Mouse (Mus musculus): ENCODE measurements around the gene Tln1. TPM values are rescaled to one million over a fixed set of nuclear protein-coding genes. Genes with fewer than 3 reads are reported as not detected.

The Tln1 gene
- total and polyA plus RNA-seq, 3 experiments = 22.3 to 59.3 (median 50.1) TPM

- no peak for TF ChIP-seq RAD21 (IDR thresholded peaks at IDR 0.05; ENCODE audit: low read depth, low read length)
- no peak for TF ChIP-seq SIN3A (IDR thresholded peaks at IDR 0.05; ENCODE audit: low read length)
- no peak for TF ChIP-seq CHD1 (IDR thresholded peaks at IDR 0.05; ENCODE audit: low read depth, low read length)
- H3K9ac ChIP-seq (ENCODE audit: insufficient read depth, low read depth) = no peak overlapping the region
- no peak for DNase-seq (ENCODE audit: extremely low read depth)
Observed at GRCm38 (mm10) chr4:43513300-43513699, 49.2 kb downstream of the Tln1 start.

GRCm38 (mm10) chr4:43512653-43513052 is 49.8 kb downstream of the Tln1 start:
- Histone ChIP-seq H3K4me3 (replicated peaks in 1 of 3; ENCODE audit: low read depth in 2 of 3, low read length in 2 of 3, poor library complexity in 1 of 3) (no peak overlapping the region), H3K4me2 (ENCODE audit: insufficient read depth, low read depth, poor library complexity, severe bottlenecking) (no peak overlapping the region), H3K4me1 (ENCODE audit: control insufficient read depth in 1 of 2, insufficient read depth in 2 of 2) (no peaks in the 10 kb centered on the region), H3K79me2 (replicated peaks; ENCODE audit: control insufficient read depth, extremely low read depth, insufficient read depth, poor library complexity, severe bottlenecking) (no peaks in the 10 kb centered on the region), H3K27me3 (replicated peaks) (peaks cover 84% of the 10 kb centered on the region), H3K27ac (ENCODE audit: insufficient read depth, low read depth) (no peak overlapping the region), H3K36me3 (replicated peaks in 1 of 2; ENCODE audit: control insufficient read depth in 1 of 2, insufficient read depth in 1 of 2, low read length in 1 of 2) (no peaks in the 10 kb centered on the region), H3K9me3 (replicated peaks; ENCODE audit: low read length) (no peaks in the 10 kb centered on the region), H3K9ac (ENCODE audit: insufficient read depth, low read depth) (no peak overlapping the region)
- no peak for DNase-seq (ENCODE audit: extremely low read depth)
- in situ Hi-C loops (cut with MboI; ENCODE audit: low pct_ligation_motif_present, low pct_unique_long_range_greater_than_20kb, low sequenced_read_pairs) (no loop called here), dilution Hi-C loops (cut with MboI; ENCODE audit: extremely low pct_ligation_motif_present, extremely low pct_unique_long_range_greater_than_20kb, low sequenced_read_pairs) (no loop called here)
- TF ChIP-seq HCFC1 (IDR thresholded peaks at IDR 0.05; ENCODE audit: low read depth, low read length) (no peak), JUN (IDR thresholded peaks at IDR 0.05; ENCODE audit: insufficient read depth, low read depth, low read length) (no peak), POLR2A (IDR thresholded peaks at IDR 0.05; ENCODE audit: low read depth, low read length) (no peak), CHD1 (IDR thresholded peaks at IDR 0.05; ENCODE audit: low read depth, low read length) (no peak), TBP (conservative IDR thresholded peaks at IDR 0.05; ENCODE audit: low read depth, low read length) (no peak), BHLHE40 (IDR thresholded peaks at IDR 0.05; ENCODE audit: low read depth, low read length) (no peak), SIN3A (IDR thresholded peaks at IDR 0.05; ENCODE audit: low read length) (no peak)

More at GRCm38 (mm10) chr4:43513300-43513699, 49.2 kb downstream of the Tln1 start:
- Histone ChIP-seq H3K9me3 (replicated peaks; ENCODE audit: low read length) (no peaks in the 10 kb centered on the region), H3K4me3 (replicated peaks in 1 of 3; ENCODE audit: low read depth in 2 of 3, low read length in 2 of 3, poor library complexity in 1 of 3) (no peak overlapping the region), H3K27ac (ENCODE audit: insufficient read depth, low read depth) (no peak overlapping the region), H3K4me1 (ENCODE audit: control insufficient read depth in 1 of 2, insufficient read depth in 2 of 2) (no peaks in the 10 kb centered on the region), H3K4me2 (ENCODE audit: insufficient read depth, low read depth, poor library complexity, severe bottlenecking) (no peak overlapping the region), H3K27me3 (replicated peaks) (peaks cover 85% of the 10 kb centered on the region), H3K79me2 (replicated peaks; ENCODE audit: control insufficient read depth, extremely low read depth, insufficient read depth, poor library complexity, severe bottlenecking) (no peaks in the 10 kb centered on the region), H3K36me3 (replicated peaks in 1 of 2; ENCODE audit: control insufficient read depth in 1 of 2, insufficient read depth in 1 of 2, low read length in 1 of 2) (no peaks in the 10 kb centered on the region)
- in situ Hi-C loops (cut with MboI; ENCODE audit: low pct_ligation_motif_present, low pct_unique_long_range_greater_than_20kb, low sequenced_read_pairs) = no loop called here
- dilution Hi-C loops (cut with MboI; ENCODE audit: extremely low pct_ligation_motif_present, extremely low pct_unique_long_range_greater_than_20kb, low sequenced_read_pairs) = no loop called here

DNA sequence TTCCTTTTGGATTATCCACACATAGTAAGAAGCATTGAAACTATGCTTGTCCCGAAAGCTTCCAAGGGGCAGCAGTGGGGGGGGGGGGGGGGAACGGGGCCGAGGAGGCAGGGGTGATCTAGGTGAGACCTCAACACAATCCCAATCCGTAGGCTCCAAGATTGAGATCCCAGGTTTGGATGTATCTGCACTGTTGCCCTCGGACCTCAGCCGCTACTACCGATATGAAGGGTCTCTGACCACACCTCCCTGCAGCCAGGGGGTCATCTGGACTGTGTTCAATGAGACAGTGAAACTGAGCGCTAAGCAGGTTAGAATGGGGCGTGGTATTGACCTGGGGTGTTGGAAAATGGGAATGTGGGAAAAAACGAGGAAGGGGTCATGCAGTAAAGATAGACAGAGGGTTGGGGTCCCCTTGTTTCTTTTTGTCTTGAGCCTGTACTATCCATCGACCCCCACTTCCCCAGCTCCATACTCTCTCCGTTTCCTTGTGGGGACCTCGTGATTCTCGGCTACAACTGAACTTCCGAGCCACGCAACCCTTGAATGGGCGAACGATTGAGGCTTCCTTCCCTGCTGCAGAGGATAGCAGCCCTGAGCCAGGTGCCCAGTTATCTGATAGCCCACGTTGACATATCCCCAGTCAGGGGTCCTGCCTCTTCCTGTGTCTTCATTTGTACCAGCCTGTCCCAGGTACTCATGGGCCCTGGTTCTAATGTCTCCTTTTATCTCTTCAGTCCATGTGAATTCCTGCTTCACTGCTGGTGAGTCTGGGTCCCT is 50.6 kb downstream of the Tln1 start:
- in situ Hi-C loops (cut with MboI; ENCODE audit: low pct_ligation_motif_present, low pct_unique_long_range_greater_than_20kb, low sequenced_read_pairs) = no loop called here
- Histone ChIP-seq H3K79me2 (replicated peaks; ENCODE audit: control insufficient read depth, extremely low read depth, insufficient read depth, poor library complexity, severe bottlenecking) (no peaks in the 10 kb centered on the region), H3K9ac (ENCODE audit: insufficient read depth, low read depth) (no peak overlapping the region), H3K36me3 (replicated peaks in 1 of 2; ENCODE audit: control insufficient read depth in 1 of 2, insufficient read depth in 1 of 2, low read length in 1 of 2) (no peaks in the 10 kb centered on the region), H3K27me3 (replicated peaks) (peaks cover 86% of the 10 kb centered on the region), H3K4me1 (ENCODE audit: control insufficient read depth in 1 of 2, insufficient read depth in 2 of 2) (no peaks in the 10 kb centered on the region), H3K9me3 (replicated peaks; ENCODE audit: low read length) (no peaks in the 10 kb centered on the region), H3K27ac (ENCODE audit: insufficient read depth, low read depth) (no peak overlapping the region), H3K4me2 (ENCODE audit: insufficient read depth, low read depth, poor library complexity, severe bottlenecking) (no peak overlapping the region), H3K4me3 (replicated peaks in 1 of 3; ENCODE audit: low read depth in 2 of 3, low read length in 2 of 3, poor library complexity in 1 of 3) (no peak overlapping the region)
- DNase-seq (ENCODE audit: extremely low read depth) = no peak
- dilution Hi-C loops (cut with MboI; ENCODE audit: extremely low pct_ligation_motif_present, extremely low pct_unique_long_range_greater_than_20kb, low sequenced_read_pairs) = no loop called here
- TF ChIP-seq RCOR1 (conservative IDR thresholded peaks at IDR 0.05; ENCODE audit: low read depth, low read length) (no peak), TBP (conservative IDR thresholded peaks at IDR 0.05; ENCODE audit: low read depth, low read length) (no peak), ZC3H11A (IDR thresholded peaks at IDR 0.05; ENCODE audit: low read depth, low read length) (no peak), PAX5 (IDR thresholded peaks at IDR 0.05; ENCODE audit: low read length) (no peak), CTCF (conservative IDR thresholded peaks at IDR 0.05 in 1 of 2, IDR thresholded peaks at IDR 0.05 in 1 of 2; ENCODE audit: low read depth in 2 of 2, low read length in 2 of 2) (no peak), MAZ (IDR thresholded peaks at IDR 0.05; ENCODE audit: low read depth, low read length) (no peak), ETS1 (conservative IDR thresholded peaks at IDR 0.05; ENCODE audit: low read depth, low read length) (no peak), NELFE (IDR thresholded peaks at IDR 0.05; ENCODE audit: low read depth, low read length) (no peak), MAX (IDR thresholded peaks at IDR 0.05; ENCODE audit: low read length) (no peak), MYC (IDR thresholded peaks at IDR 0.05; ENCODE audit: low read depth, low read length) (no peak), SIN3A (IDR thresholded peaks at IDR 0.05; ENCODE audit: low read length) (no peak), MEF2A (IDR thresholded peaks at IDR 0.05; ENCODE audit: borderline replicate concordance, low read depth, low read length) (no peak), POLR2A (IDR thresholded peaks at IDR 0.05; ENCODE audit: low read depth, low read length) (no peak), ZKSCAN1 (IDR thresholded peaks at IDR 0.05; ENCODE audit: borderline replicate concordance, low read depth, low read length) (no peak), CHD2 (IDR thresholded peaks at IDR 0.05; ENCODE audit: low read length) (no peak)
